Mouse (Mus musculus): Measurements from ENCODE around the gene Adgrl1.
"Not testable (repeated sequence)": the region's sequence is repeated elsewhere in the genome, so short reads cannot be mapped to it uniquely, and the experiment has no call there.

Gene Adgrl1

DNA sequence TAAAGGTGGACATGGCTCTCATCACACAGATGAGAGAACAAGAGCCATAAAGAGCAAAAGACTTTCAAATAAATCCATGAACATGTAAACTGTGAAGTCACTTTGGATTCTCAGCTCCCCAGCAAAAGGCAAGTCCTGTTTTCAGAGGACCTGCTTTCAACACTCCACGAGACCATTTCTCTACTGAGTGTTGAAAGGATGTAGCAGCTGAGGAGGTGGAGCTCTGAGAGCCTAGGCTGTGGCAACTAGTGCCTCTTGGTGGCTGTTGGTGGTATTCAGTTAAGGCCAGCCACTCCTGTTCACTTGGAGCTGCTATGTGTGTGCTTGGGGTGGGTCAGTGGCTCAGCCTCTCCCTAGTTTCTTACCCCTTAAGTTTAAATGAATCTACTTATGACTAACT, 56.9 kb downstream of the Adgrl1 start:
- DNase-seq: peak in 1 of 2 experiments; percentile 48

DNA sequence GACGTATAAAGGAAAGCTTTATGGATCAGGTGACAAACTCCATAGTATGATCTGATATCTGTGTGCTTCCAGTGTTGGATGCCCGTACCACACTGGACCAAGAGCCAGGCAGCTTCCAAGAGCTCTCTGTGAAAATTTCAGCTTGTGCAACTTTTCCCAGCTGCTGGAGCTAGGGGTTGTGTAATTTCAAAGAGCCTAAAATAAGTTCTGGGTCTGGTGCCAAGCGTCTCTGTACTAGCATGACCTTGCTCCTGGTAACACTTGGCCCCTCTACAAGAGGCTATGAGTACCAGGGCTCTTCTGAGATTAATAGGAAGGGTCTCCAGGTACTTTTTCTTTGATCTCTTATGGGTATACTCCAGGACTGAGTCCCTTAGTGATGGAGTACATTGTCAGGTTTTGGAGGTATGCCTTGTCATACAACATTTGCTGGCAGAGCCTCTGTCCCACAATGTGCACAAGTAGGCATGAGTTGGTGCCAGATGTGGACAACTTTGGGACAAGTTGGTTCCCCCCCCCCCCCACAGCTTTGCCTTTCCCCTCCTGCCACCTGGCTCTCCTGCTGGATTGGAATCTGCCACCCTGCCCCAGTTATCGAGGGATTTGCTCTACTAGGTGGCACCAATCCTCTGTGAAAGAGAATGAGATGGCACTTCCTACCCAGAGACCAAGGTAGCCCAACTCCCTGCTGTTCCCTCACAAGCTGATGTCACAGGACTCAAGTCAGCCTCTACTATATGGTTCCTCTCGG, 64.3 kb downstream of the Adgrl1 start:
- no peak for DNase-seq

DNA sequence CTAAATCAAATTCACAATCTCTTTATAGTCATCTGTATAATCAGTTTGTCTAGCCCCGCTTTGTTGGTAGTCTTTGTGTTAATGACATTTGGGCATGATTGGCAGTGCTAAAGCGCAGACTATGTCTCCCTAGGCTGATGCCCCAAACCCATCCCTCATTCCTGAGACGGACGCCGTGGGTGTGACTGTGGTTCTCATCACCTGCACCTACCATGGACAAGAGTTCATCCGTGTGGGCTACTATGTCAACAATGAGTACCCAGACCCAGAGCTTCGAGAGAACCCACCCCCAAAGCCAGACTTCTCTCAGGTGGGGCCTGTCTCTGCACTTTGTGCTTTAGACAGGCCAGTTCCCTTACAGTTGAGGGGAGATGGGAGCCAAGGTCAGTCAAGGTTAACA, 67.8 kb downstream of the Adgrl1 start:
- no peak for DNase-seq

DNA sequence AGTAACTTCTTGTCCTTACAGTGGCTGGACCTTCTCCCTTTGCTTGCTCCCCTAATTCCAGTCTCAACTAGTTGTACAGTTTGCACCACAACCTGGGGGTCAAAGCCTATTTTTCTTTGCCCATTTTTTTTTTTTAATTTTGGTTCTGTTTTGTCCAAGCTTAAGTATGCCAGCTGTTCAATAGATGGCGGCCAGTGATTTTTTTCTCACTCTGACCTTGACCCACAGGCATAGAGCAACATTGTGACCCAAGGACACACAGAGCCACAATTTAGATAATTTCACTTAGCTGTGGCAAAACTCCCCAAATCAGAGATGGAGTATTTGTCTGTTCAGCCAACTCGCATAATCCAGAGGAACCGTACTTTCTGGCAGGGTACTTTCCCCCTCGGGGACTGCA, 71.2 kb downstream of the Adgrl1 start:
- no peak for DNase-seq

- no peak for DNase-seq
Measured at GRCm38 (mm10) chr8:83971661-83972060, 71.8 kb downstream of the Adgrl1 start.

DNA sequence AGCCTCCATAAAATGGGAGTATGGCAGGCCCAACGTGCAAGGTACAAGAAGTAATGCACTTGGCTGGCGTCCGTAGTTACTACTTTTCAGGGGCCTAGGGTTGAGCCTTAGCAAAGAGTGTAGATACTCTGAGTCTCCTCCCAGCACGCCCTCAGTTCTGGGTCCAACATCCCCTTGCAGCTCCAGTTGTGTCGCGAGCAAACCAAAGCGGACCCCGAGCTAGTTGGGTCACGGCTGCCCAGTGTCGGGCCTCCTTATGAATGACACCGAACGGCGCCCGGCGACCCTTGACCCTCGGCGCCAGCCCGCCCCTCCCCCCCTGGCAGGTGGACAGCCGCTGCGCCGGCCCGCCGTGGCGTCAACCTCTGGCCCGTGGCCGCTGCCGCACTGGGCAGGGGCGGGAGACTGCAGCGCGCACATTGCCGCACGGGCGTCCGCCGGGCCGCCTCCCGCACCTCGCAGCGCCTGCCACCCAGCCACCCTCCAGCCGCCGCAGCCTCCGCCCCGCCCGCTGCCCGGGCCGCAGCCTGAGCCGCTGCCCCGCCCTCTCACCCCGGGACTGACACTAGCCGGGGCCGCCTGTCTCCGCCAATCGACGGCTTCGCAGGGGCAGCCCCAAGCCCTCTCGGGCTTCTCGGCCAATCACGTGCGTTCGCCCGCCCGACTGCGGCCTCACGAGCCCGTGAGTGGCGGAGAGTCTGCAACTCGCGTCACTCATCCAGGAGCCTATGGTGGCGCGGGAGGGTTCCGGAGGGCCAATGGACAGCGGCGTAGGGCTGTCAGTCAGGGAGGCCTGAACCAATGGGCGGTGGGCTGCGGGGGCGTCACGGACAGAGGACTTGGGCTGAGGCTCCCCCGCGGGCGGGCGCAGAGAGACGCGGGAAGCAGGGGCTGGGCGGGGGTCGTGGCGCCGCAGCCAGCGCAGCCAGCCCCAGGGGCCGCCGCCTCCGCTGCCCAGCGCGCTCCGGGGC, 72.5 kb downstream of the Adgrl1 start, which contains the start of gene Prkaca:
TSS of gene Prkaca (plus strand) at position 844 of the 971 bp plus-strand sequence.
- peak; percentile 97 to 99 for DNase-seq

DNA sequence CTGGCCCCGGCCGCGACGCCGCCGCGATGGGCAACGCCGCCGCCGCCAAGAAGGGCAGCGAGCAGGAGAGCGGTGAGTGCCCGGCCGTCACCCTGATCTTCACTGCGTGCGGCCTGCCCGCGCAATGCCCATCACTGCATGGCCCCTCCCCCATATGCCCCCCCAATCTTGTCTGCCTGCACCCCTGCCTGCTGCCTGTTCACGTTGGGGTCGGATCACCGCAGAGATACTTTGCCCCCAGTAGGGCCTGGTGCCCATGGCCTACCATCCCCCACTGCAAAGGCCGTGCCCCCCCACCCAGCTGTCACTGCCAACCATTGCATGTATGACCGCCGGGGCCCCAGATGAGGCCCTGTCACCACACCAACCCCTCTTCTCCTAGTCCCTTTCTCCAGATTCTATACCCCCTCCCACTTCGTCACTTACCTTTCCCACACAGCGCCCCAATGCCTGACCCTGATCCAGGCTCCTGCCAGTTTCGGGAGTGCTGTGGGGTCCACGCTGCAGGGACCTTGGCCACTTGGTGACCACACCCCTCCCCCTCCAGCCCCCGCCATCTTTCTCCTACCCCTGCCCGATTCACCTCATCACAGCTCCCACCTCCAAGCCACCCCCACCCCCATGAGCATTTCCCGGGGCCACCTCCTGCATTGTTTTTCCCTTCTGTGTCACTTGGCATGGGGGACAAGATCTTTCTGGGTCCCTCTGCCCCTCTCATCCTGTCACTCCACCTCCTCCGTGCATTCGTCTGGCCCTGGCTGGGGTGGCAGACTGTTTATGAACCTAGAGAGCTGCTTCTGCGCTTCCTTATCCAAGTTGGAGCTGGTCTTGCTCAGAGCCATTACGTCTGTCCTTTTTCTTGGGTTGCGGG, 73.5 kb downstream of the Adgrl1 start:
- DNase-seq: peak in 1 of 2 experiments; percentile 55

GRCm38 (mm10) chr8:83974521-83974920, 74.6 kb downstream of the Adgrl1 start:
- no peak for DNase-seq

DNA sequence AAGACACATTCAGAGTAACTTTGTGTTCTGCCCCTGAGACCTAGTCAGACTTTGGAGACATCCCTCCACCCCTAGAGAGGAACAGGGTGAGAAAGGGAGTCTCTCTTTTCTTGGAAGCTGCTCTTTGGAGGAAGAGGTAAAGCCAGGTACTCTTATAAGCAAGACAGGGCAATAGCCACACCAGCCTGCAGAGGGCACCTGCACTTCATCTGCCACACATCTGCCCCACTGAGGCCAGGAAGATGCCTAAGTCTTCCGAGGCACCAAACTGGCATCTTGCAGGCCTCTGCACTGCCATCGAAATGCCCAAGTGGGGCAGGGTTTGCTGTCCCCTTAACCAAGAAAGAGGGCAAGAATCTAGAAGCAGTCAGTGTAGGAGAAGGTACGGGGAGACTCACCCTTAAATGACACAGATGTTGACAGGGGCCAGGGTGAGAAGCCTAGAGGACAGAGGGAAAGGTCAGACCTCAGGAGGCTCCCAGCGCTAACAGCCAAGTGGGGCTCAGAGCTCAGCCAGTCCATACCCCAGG, 76.3 kb downstream of the Adgrl1 start:
- DNase-seq: peak; percentile 50 to 54

GRCm38 (mm10) chr8:83976779-83977350, 77.0 kb downstream of the Adgrl1 start:
- no peak for DNase-seq

DNA sequence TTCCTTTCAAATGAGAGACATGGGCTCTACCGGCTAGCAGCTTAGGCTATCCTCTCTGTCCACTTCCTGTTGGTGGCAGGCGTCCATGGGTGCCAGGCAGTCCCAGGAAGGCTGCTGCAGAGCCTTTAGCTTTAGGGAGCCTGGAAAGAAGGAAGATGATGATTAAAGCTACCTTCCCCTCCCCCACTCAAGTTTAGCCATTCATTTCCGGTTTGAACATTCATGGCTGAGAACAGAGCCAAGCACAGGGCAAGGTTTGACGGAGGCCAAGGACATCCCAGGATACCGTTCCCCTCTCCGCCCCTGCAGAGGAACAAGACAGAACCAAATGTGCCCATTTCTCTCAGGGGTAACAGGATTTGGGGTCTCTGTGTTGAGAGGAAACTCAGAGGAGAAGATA, 77.7 kb downstream of the Adgrl1 start:
- no peak for DNase-seq

- DNase-seq: no peak
Measured at GRCm38 (mm10) chr8:83978200-83978599, 78.3 kb downstream of the Adgrl1 start.

- DNase-seq: no peak
Measured at GRCm38 (mm10) chr8:83980250-83980649, 80.3 kb downstream of the Adgrl1 start.

DNA sequence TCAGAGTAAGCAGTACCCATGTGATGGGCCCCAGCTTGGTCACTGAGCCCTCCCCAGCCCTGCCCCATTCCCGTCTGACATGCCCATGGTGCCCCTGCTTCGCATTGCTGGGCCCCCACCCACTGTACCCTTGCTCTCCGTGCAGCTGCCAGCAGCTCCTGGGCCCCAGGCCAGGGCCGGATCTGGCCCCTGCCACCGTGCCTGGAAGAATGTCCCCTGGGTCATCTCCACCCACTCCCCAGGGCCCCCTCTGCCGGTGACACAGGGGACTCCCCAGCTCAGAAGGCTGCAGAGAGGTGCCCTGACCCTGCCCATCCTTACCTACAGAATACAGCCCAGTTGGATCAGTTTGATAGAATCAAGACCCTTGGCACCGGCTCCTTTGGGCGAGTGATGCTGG, 80.9 kb downstream of the Adgrl1 start:
- DNase-seq: no peak

DNA sequence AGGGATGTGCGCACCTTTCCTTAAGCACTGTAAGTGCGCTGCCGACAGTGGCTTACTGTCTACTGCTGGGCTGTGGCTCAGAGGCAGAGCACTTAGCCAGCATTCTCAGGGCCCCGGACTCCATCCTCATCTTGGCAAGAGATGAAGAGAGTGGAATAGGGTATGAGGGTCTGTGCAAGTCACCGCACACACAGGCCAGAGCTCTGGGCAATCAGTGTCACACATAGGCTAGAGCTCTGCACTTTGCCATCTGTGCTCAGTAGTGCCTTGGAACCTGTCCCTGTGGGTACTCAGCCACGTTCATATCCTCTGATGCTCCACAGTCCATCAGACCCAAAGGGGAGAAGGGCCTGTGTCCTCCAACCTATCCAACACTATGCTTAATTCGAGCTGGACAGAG, 81.6 kb downstream of the Adgrl1 start:
- no peak for DNase-seq

DNA sequence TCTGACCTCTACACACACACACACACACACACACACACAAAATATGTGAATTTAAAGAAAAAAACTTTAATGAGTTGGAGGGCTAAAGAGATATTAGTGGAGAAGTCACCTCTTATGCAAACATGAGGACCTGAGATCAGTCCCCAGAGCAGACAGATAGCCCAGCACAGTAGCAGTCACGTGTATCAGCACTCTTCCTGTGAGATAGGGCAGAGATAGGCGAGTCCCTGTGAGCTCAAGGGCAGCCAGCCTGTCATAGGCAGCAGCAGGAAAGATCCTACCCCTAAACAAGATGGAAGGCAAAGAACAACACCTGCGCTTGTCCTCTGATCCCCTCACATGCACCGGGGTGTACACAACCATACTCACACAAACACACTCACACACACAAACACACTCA, 82.5 kb downstream of the Adgrl1 start:
- DNase-seq: no peak

- DNase-seq: not testable (repeated sequence)
Measured at GRCm38 (mm10) chr8:83983222-83983621, 83.3 kb downstream of the Adgrl1 start.

- DNase-seq: no peak
Measured at GRCm38 (mm10) chr8:83989243-83989642, 89.3 kb downstream of the Adgrl1 start.

DNA sequence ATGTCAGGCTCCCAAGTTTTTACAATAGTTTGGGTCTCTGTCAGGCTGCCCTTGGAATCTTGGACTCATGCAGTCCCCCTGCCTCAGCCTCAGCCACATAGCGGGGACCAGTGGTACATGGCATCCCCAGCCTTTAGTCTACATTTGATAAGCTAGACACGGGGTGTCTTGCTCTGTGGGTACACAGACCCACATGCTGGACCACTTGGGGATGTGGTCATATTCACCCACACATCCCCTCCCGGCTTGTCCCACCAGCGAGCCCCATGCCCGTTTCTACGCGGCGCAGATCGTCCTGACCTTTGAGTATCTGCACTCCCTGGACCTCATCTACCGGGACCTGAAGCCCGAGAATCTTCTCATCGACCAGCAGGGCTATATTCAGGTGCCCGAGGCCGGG, 90.3 kb downstream of the Adgrl1 start:
- no peak for DNase-seq

Data from thymus, postnatal 36 days (tissue).